In the genomic region with DNA sequence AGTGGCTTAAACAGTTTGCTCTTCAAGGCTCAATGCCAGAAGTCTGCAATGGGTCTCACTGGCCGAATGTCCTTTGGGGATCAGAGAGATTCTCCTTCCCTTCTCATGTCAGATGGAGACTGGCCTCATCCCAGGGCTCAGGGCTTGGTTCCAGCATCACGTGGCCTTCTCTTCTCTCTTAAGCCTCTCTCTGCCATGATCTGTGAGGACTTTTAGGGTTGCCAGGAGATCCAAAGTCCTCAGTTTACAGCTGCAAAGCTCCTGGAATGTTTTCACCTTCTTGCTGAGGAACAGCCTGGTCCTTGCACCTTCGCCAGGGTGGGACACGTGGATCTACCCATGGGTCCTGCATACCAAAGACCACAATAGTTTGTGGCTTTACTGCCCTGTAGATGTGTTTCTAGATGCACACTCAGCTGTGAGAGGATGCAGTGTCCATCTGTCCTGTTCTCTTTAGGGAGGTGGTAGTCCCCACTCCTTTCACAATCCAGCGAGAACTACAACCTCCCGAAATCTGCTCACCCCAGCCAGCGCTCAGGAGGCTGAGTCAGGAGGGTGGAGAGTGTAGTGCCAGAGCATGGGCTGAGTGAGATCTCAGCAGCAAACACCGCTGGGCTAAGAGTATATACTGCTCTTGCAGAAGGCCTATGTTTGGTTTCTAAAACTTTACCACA, we compare ENCODE assay signal across 8 mouse cellular contexts. TPM values are rescaled to one million over a fixed set of nuclear protein-coding genes. Genes with fewer than 3 reads are reported as not detected.
DNase-seq lines count a peak whose midpoint lies in the region; ATAC-seq and TF ChIP-seq lines count a peak whose summit lies in the region.

No protein-coding gene starts in this region.

- TF ChIP-seq CTCF in heart, postnatal 0 days (IDR thresholded peaks at IDR 0.05; ENCODE audit: low read depth) = no peak

- 97% methylated on average over 8 of the region's 8 CpGs for WGBS in kidney, embryonic 14.5 days
- 96% methylated on average over 8 of the region's 8 CpGs for WGBS in forebrain, embryonic 10.5 days
- WGBS in heart, postnatal 0 days = 86% methylated on average over 8 of the region's 8 CpGs
- WGBS in limb, embryonic 14.5 days = 93% methylated on average over 8 of the region's 8 CpGs

- no peak for TF ChIP-seq POLR2A in limb, embryonic 14.5 days (IDR thresholded peaks at IDR 0.05; ENCODE audit: borderline replicate concordance, extremely low read depth, insufficient read depth, insufficient read length)

- peaks cover 9% of the 10 kb centered on the region for H3K9me3 ChIP-seq in kidney, embryonic 14.5 days (ENCODE audit: control insufficient read depth, low read length)
- H3K9me3 ChIP-seq in forebrain, embryonic 10.5 days = peaks cover 13% of the 10 kb centered on the region
- H3K9me3 ChIP-seq in heart, postnatal 0 days (replicated peaks; ENCODE audit: control insufficient read depth, low read length) = no peaks in the 10 kb centered on the region
- no peaks in the 10 kb centered on the region for H3K9me3 ChIP-seq in limb, embryonic 14.5 days (ENCODE audit: control insufficient read depth, low read length)

- H3K36me3 ChIP-seq in kidney, embryonic 14.5 days (ENCODE audit: control insufficient read depth, insufficient read depth, low read length) = no peaks in the 10 kb centered on the region
- H3K36me3 ChIP-seq in forebrain, embryonic 10.5 days (replicated peaks) = peaks cover 55% of the 10 kb centered on the region
- H3K36me3 ChIP-seq in heart, postnatal 0 days (replicated peaks; ENCODE audit: control insufficient read depth, insufficient read depth, low read length) = no peaks in the 10 kb centered on the region
- H3K36me3 ChIP-seq in limb, embryonic 14.5 days (ENCODE audit: control insufficient read depth, insufficient read depth, low read length) = peaks cover 10% of the 10 kb centered on the region; the same call in 1 of the 2 replicates

- no peak for ATAC-seq in kidney, embryonic 14.5 days (ENCODE audit: low FRiP score, low TSS enrichment)
- no peak for ATAC-seq in heart, postnatal 0 days (ENCODE audit: insufficient read depth, low read depth)
- no peak for ATAC-seq in limb, embryonic 14.5 days (ENCODE audit: low FRiP score, low read depth)

- no peak for TF ChIP-seq EP300 in heart, postnatal 0 days (IDR thresholded peaks at IDR 0.05; ENCODE audit: low read depth)

- H3K9ac ChIP-seq in kidney, embryonic 14.5 days (ENCODE audit: low read depth, low read length) = no peak overlapping the region
- H3K9ac ChIP-seq in heart, postnatal 0 days (replicated peaks; ENCODE audit: low read depth, low read length) = no peak overlapping the region
- H3K9ac ChIP-seq in limb, embryonic 14.5 days (ENCODE audit: low read depth, low read length, severe bottlenecking) = no peak overlapping the region

- peak; percentile 52 for DNase-seq in kidney, adult 11 months
- no peak for DNase-seq in forebrain, embryonic 10.5 days (ENCODE audit: extremely low spot score, low spot score)
- no peak for DNase-seq in heart, postnatal 0 days (ENCODE audit: low spot score)
- DNase-seq in limb, embryonic 14.5 days (ENCODE audit: low spot score) = no peak
- no peak for DNase-seq in adrenal gland, postnatal 4 days (ENCODE audit: low spot score in 2 of 2)
- DNase-seq in natural killer cell, adult 2 months (ENCODE audit: low spot score in 2 of 2) = no peak
- DNase-seq in layer of hippocampus, adult 8-10 months (ENCODE audit: low spot score in 2 of 2) = no peak

- peaks cover 22% of the 10 kb centered on the region for H3K4me1 ChIP-seq in kidney, embryonic 14.5 days (ENCODE audit: control insufficient read depth, insufficient read depth, low read length)
- H3K4me1 ChIP-seq in forebrain, embryonic 10.5 days = peaks cover 59% of the 10 kb centered on the region
- H3K4me1 ChIP-seq in heart, postnatal 0 days (ENCODE audit: control insufficient read depth, insufficient read depth) = peaks cover 53% of the 10 kb centered on the region
- H3K4me1 ChIP-seq in limb, embryonic 14.5 days (ENCODE audit: control insufficient read depth, insufficient read depth, low read length) = peaks cover 12% of the 10 kb centered on the region

- H3K27me3 ChIP-seq in kidney, embryonic 14.5 days (ENCODE audit: control insufficient read depth, insufficient read depth, low read length) = no peaks in the 10 kb centered on the region
- no peaks in the 10 kb centered on the region for H3K27me3 ChIP-seq in forebrain, embryonic 10.5 days (ENCODE audit: poor library complexity, severe bottlenecking)
- H3K27me3 ChIP-seq in heart, postnatal 0 days (ENCODE audit: control insufficient read depth, insufficient read depth, low read length) = no peaks in the 10 kb centered on the region
- no peaks in the 10 kb centered on the region for H3K27me3 ChIP-seq in limb, embryonic 14.5 days (ENCODE audit: control insufficient read depth, insufficient read depth, low read length)

- no peak overlapping the region for H3K4me2 ChIP-seq in kidney, embryonic 14.5 days (replicated peaks; ENCODE audit: low read depth, low read length)
- H3K4me2 ChIP-seq in heart, postnatal 0 days (ENCODE audit: low read depth, low read length) = peak overlapping the region; percentile 76
- H3K4me2 ChIP-seq in limb, embryonic 14.5 days (replicated peaks; ENCODE audit: low read depth, low read length, severe bottlenecking) = 0 out of 2 replicates have a peak overlapping the region, but pooled peaks have one; percentile 71

- no peak overlapping the region for H3K4me3 ChIP-seq in kidney, embryonic 14.5 days (ENCODE audit: low read length)
- peak overlapping the region; percentile 88 for H3K4me3 ChIP-seq in forebrain, embryonic 10.5 days
- no peak overlapping the region for H3K4me3 ChIP-seq in heart, postnatal 0 days (ENCODE audit: low read depth, low read length)
- no peak overlapping the region for H3K4me3 ChIP-seq in limb, embryonic 14.5 days (replicated peaks; ENCODE audit: low read length)

- no peak overlapping the region for H3K27ac ChIP-seq in kidney, embryonic 14.5 days (ENCODE audit: low read depth, low read length)
- H3K27ac ChIP-seq in forebrain, embryonic 10.5 days = peak overlapping the region; percentile 99
- H3K27ac ChIP-seq in heart, postnatal 0 days (ENCODE audit: low read depth) = no peak overlapping the region
- no peak overlapping the region for H3K27ac ChIP-seq in limb, embryonic 14.5 days (replicated peaks; ENCODE audit: low read depth, low read length)

RNA-seq across cellular contexts. Expression of gene Rgs12, which starts 2.1 kb away (rescaled TPM):
- polyA plus RNA-seq in kidney, embryonic 14.5 days (2014; fragmentation: Nextera tagmentation; extraction: Ambion mirVana) = 20.8 and 29.3 TPM in 2 replicates
- 57.6 and 59.8 TPM in 2 replicates for polyA plus RNA-seq in forebrain, embryonic 10.5 days (2016; fragmentation: Nextera tagmentation; extraction: Ambion mirVana)
- total RNA-seq in heart, postnatal 0 days (2014; rRNA removed; ENCODE audit: low replicate concordance) = 51.1 and 77.3 TPM in 2 replicates
- 27.7 and 29.2 TPM in 2 replicates for polyA plus RNA-seq in heart, postnatal 0 days (2015; fragmentation: Nextera tagmentation; extraction: Ambion mirVana)
- polyA plus RNA-seq in limb, embryonic 14.5 days (2012; rRNA removed) = 40.4 and 48.1 TPM in 2 replicates
- polyA plus RNA-seq in limb, embryonic 14.5 days (2014; fragmentation: Nextera tagmentation; extraction: Ambion mirVana) = 32.6 and 39.0 TPM in 2 replicates
- 10 to 100 TPM; 57.1 to 64.9 TPM for total RNA-seq in adrenal gland, postnatal 4 days (2021)
- total RNA-seq in layer of hippocampus, adult 8-10 months (2022) = 10 to 100 TPM; 38.8 to 53.3 (median 42.3) TPM

RNA-seq across cellular contexts. Expression of gene Msantd1, which starts 43.5 kb away (rescaled TPM):
- polyA plus RNA-seq in kidney, embryonic 14.5 days (2014; fragmentation: Nextera tagmentation; extraction: Ambion mirVana) = 0.84 and 1.0 TPM in 2 replicates
- polyA plus RNA-seq in forebrain, embryonic 10.5 days (2016; fragmentation: Nextera tagmentation; extraction: Ambion mirVana) = 0.55 and 1.2 TPM in 2 replicates
- not detected in 2 replicates for total RNA-seq in heart, postnatal 0 days (2014; rRNA removed; ENCODE audit: low replicate concordance)
- polyA plus RNA-seq in heart, postnatal 0 days (2015; fragmentation: Nextera tagmentation; extraction: Ambion mirVana) = 0.23 and 0.26 TPM in 2 replicates
- 4.5 and 5.8 TPM in 2 replicates for polyA plus RNA-seq in limb, embryonic 14.5 days (2012; rRNA removed)
- polyA plus RNA-seq in limb, embryonic 14.5 days (2014; fragmentation: Nextera tagmentation; extraction: Ambion mirVana) = 0.39 and 0.77 TPM in 2 replicates
- total RNA-seq in adrenal gland, postnatal 4 days (2021) = 1 to 10 TPM; 1.9 to 2.9 TPM
- 1 to 10 TPM; 6.4 to 7.1 (median 6.9) TPM for total RNA-seq in layer of hippocampus, adult 8-10 months (2022)
